Mouse (Mus musculus): ENCODE data around the gene Ccdc194.
"Not testable (repeated sequence)": the region's sequence is repeated elsewhere in the genome, so short reads cannot be mapped to it uniquely, and the experiment has no call there.

The Ccdc194 gene

GRCm38 (mm10) chr8:71554001-71554400 lies 28.5 kb upstream of the Ccdc194 start:
- DNase-seq (ENCODE audit: low spot score in 2 of 2), result no peak

- no peak for DNase-seq (ENCODE audit: low spot score in 2 of 2)
Measured at GRCm38 (mm10) chr8:71552770-71553169, 27.3 kb upstream of the Ccdc194 start.

GRCm38 (mm10) chr8:71550754-71551153 lies 25.2 kb upstream of the Ccdc194 start:
- no peak for DNase-seq (ENCODE audit: low spot score in 2 of 2)

GRCm38 (mm10) chr8:71547590-71547989 lies 22.1 kb upstream of the Ccdc194 start:
- no peak for DNase-seq (ENCODE audit: low spot score in 2 of 2)

- no peak for DNase-seq (ENCODE audit: low spot score in 2 of 2)
Measured at GRCm38 (mm10) chr8:71545053-71545452, 19.5 kb upstream of the Ccdc194 start.

GRCm38 (mm10) chr8:71543755-71544154 lies 18.2 kb upstream of the Ccdc194 start:
- DNase-seq (ENCODE audit: low spot score in 2 of 2), result no peak

GRCm38 (mm10) chr8:71542632-71543343 lies 17.3 kb upstream of the Ccdc194 start, which contains the start of gene Mvb12a:
Mvb12a (plus strand) TSS chr8:71542922.
- DNase-seq (ENCODE audit: low spot score in 2 of 2), result peak; percentile 90 to 97

GRCm38 (mm10) chr8:71537028-71537867 lies 11.7 kb upstream of the Ccdc194 start, which contains the start of gene Bst2:
Bst2 (minus strand) TSS chr8:71537456.
- peak; percentile 82 to 90 for DNase-seq (ENCODE audit: low spot score in 2 of 2)

GRCm38 (mm10) chr8:71535663-71536062 lies 10.2 kb upstream of the Ccdc194 start:
- no peak for DNase-seq (ENCODE audit: low spot score in 2 of 2)

- DNase-seq (ENCODE audit: low spot score in 2 of 2), result no peak
Measured at GRCm38 (mm10) chr8:71534263-71534810, 8.8 kb upstream of the Ccdc194 start.

- not testable (repeated sequence) for DNase-seq (ENCODE audit: low spot score in 2 of 2)
Measured at GRCm38 (mm10) chr8:71530735-71531467, 5.4 kb upstream of the Ccdc194 start.

GRCm38 (mm10) chr8:71528362-71529073 lies 3.0 kb upstream of the Ccdc194 start:
- DNase-seq (ENCODE audit: low spot score in 2 of 2), result no peak

GRCm38 (mm10) chr8:71527162-71527870 lies 1.8 kb upstream of the Ccdc194 start:
- DNase-seq (ENCODE audit: low spot score in 2 of 2), result no peak

GRCm38 (mm10) chr8:71526272-71526671 lies 761 bp upstream of the Ccdc194 start:
- no peak for DNase-seq (ENCODE audit: low spot score in 2 of 2)

GRCm38 (mm10) chr8:71521634-71522033 lies 3.9 kb downstream of the Ccdc194 start:
- peak; percentile 92 to 94 for DNase-seq (ENCODE audit: low spot score in 2 of 2)

GRCm38 (mm10) chr8:71519037-71519825 lies 6.3 kb downstream of the Ccdc194 start:
- peak in 1 of 2 experiments; percentile 52 for DNase-seq (ENCODE audit: low spot score in 2 of 2)

GRCm38 (mm10) chr8:71516786-71517185 lies 8.7 kb downstream of the Ccdc194 start:
- no peak for DNase-seq (ENCODE audit: low spot score in 2 of 2)

GRCm38 (mm10) chr8:71515043-71515442 lies 10.5 kb downstream of the Ccdc194 start:
- no peak for DNase-seq (ENCODE audit: low spot score in 2 of 2)

- no peak for DNase-seq (ENCODE audit: low spot score in 2 of 2)
Measured at GRCm38 (mm10) chr8:71513018-71513754, 12.3 kb downstream of the Ccdc194 start.

All from urinary bladder, postnatal 36 days (tissue).